Mouse (Mus musculus): Measurements from ENCODE around the gene Arhgap22. TPM values are rescaled to one million over a fixed set of nuclear protein-coding genes. Genes with fewer than 3 reads are reported as not detected.
A peak's percentile ranks its signal among the peaks of the same experiment; 100 is the strongest.

The Arhgap22 gene
- 1 to 10 TPM; 7.5 to 8.4 TPM for total RNA-seq (2021)

GRCm38 (mm10) chr14:33213823-33214766, at the start of gene Arhgap22:
Arhgap22 (plus strand) TSS chr14:33214026.
- peak; percentile 77 to 94 for DNase-seq (ENCODE audit: extremely low spot score in 1 of 2, low spot score in 1 of 2)

DNA sequence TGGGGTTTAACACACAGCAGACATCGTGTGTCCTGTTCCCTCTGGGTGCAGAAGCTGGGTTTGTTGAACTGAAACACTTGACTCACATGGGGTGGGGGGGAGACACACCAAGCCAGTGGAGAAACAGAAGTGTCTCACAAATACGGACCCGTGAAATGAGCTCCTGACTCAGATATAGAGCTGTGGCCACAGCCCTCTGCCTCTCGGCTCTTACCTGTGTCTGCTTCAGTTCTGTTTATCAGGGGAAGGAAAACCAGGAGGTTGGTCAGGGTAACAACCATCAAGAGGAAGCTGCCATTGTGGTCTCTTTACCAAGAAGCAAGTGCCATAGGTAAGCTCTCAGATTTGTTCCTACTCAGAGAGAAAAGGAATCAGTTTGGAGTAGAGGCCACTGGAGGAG, 45.1 kb upstream of the Arhgap22 start:
- DNase-seq (ENCODE audit: extremely low spot score in 1 of 2, low spot score in 1 of 2): no peak

GRCm38 (mm10) chr14:33171942-33172341, 41.9 kb upstream of the Arhgap22 start:
- no peak for DNase-seq (ENCODE audit: extremely low spot score in 1 of 2, low spot score in 1 of 2)

DNA sequence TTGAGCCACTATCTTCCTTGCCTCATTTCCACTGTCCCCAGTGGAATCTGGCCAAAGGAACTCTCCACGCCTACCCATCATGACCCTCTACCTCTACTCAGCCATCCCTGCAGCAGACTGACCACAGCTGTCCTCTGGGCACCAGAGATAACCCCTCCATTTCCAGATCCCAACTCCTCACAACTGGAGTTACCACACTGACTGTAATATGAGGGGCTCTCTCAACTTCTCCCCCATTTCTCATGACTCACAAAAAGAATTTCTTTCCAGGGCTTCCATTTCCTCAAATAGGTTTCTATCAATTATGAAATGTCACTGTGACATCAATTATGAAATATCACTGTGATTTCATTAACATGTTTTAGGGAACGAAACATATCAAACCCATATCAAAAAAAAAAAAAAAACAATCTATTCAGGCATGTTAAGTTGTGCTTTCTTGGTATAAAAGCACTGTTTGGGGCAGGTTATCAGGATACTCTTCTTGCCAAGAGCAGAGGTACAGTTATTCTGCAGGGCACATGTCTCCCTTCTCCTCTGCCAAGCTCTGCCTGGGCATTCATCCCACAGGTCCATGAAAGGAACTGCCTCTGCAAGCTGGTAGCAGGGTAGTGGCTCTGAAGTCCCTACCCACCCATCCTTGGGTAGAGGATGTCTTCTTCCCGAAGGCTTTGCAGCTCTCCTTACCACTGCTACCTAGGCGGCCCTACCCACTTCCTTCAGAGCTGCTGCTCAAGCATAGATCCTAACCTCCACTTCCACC, 38.6 kb upstream of the Arhgap22 start:
- DNase-seq (ENCODE audit: extremely low spot score in 1 of 2, low spot score in 1 of 2): no peak

- no peak for DNase-seq (ENCODE audit: extremely low spot score in 1 of 2, low spot score in 1 of 2)
Measured at GRCm38 (mm10) chr14:33180102-33180501, 33.7 kb upstream of the Arhgap22 start.

DNA sequence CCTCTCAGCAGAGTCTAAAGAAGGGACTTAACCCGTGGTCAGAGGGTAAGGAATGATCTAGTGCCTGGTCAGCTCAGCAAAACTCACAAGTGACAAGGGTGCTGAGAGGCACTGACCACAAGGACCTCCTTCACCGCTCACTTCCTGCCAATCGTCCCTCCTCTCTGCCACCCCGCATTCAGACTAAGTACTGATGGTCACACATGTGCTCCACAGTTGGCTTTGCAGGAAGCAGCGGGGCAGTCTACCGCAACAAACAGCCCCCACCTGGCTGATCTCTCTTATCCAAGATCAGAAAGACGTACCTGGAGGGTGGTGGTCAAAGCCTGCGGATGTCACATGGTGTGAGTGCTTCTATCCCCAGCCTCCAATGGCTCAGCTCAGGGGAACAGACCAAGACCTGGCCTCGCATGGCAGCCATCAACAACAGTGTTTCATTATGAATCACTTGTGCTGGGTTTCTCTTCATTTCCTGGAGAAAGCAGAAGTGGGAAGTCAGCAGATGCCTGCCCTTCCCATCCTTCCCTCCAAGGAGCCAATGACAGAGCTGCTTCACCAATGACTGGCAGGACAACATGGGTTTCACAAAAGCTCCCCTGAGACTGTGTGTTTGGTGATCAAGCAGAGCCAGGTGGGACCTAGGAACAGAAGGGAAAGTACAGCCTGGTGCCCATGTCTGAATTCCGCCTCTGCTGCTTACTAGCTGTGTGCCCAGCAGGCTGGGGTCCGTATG, 28.6 kb upstream of the Arhgap22 start, which contains the start of gene Wdfy4:
Gene Wdfy4 (minus strand): TSS at position 441 of the 733 bp plus-strand sequence.
- no peak for DNase-seq (ENCODE audit: extremely low spot score in 1 of 2, low spot score in 1 of 2)

DNA sequence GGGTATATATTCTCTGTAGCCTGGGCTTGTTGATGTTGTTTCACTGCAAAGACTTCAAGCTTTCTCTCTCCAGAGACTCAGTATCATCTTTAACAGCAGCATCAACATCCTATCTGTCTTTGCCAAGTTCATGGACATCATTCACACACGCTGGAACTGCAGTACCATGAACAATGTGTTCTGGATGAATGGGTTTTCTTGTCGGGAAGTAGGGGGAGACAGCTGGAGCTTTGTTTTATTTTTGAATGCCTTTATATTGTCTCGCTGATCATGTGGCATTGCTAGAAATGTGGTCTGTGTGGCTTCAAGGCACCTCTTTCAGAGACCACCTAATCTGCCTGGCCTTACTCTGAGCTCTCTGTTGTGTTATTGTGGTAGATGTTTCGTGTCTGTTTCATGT, 26.6 kb upstream of the Arhgap22 start:
- no peak for DNase-seq (ENCODE audit: extremely low spot score in 1 of 2, low spot score in 1 of 2)

DNA sequence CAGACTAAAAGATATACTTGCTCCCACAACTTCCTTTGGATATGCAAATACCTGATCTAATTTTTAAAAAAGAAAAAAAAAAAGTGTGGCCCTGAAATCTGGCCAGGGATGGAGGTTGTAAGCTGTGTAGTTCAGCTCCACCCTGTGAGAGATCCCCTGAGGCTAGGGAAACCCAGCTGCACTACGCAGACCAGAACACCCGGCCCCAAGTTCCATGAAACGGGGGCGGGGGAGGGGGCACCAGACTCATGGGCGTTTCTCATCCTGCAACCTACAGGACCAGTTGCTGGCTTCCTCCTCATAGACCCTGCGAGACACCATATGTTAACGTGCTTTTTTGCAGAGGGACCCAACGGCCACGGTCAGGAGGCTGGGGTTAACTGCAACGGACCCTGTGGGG, 24.6 kb upstream of the Arhgap22 start:
- no peak for DNase-seq (ENCODE audit: extremely low spot score in 1 of 2, low spot score in 1 of 2)

DNA sequence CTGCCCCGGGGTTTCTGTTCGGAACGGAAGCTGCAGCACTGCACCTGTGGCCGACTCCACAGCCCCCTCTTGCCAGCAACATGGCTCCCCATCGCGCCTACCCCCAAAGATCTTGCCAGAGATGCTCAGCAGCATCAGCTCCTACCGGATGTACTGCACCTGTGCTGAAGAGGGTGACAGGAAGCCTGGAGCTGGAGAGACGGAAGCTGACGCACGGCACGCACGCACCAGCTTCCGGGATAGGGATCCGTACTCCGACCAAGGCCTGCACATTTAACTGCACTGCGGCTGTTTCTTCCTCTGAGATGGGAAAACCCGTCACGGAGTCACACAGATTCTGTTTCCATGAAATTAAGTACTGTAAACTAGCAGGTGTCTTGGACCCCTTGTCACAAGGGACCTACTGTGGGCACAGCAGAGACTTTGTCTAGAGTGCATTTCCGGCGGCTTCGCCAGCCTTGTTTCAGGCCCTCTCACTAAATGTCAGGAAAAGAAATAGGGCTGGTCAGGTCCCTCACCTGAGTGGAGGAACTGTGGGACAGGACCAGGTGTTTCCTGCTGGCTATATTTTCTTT, 23.9 kb upstream of the Arhgap22 start:
- DNase-seq (ENCODE audit: extremely low spot score in 1 of 2, low spot score in 1 of 2): no peak

- DNase-seq (ENCODE audit: extremely low spot score in 1 of 2, low spot score in 1 of 2): no peak
Measured at GRCm38 (mm10) chr14:33190646-33191045, 23.2 kb upstream of the Arhgap22 start.

DNA sequence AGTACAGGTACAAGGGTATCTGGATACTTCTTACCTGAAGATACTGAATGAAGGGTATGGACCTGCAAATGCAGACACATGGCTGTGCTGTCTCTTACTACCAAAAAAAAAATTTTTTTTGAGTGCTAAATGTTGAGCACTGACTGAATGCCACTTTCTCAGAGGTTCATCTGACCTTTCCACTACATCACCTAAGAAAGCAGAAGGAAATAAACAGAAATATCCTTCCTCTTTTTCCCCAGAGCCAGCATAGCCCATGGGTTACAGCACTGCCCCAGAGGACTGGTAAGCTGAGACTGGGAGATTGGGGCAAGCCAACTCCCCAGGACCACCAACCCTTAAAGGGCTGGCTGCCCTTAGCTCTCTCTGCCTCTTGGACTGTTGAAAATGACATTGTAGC, 20.1 kb upstream of the Arhgap22 start:
- DNase-seq (ENCODE audit: extremely low spot score in 1 of 2, low spot score in 1 of 2): no peak

DNA sequence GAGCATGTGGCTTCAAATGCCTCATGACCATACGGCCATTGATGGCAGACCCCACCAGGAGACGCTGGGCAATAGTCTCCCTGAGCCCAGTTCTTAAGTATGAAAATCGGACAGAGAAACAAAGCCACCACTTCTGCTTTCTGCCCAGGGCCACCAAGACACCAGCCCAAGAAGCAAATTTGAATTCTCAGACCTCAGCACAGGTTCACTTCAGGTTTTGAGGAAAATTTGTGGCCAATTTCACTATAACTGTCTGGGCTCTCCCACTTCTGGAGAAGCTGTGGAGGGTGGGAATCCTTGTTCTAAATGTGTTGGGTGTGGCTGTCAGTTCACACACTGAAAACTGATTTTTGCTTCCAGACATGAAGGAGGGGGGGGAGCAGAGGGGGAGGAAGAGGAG, 19.6 kb upstream of the Arhgap22 start:
- no peak for DNase-seq (ENCODE audit: extremely low spot score in 1 of 2, low spot score in 1 of 2)

GRCm38 (mm10) chr14:33202161-33202560, 11.7 kb upstream of the Arhgap22 start:
- no peak for DNase-seq (ENCODE audit: extremely low spot score in 1 of 2, low spot score in 1 of 2)

- no peak for DNase-seq (ENCODE audit: extremely low spot score in 1 of 2, low spot score in 1 of 2)
Measured at GRCm38 (mm10) chr14:33202885-33203284, 10.9 kb upstream of the Arhgap22 start.

DNA sequence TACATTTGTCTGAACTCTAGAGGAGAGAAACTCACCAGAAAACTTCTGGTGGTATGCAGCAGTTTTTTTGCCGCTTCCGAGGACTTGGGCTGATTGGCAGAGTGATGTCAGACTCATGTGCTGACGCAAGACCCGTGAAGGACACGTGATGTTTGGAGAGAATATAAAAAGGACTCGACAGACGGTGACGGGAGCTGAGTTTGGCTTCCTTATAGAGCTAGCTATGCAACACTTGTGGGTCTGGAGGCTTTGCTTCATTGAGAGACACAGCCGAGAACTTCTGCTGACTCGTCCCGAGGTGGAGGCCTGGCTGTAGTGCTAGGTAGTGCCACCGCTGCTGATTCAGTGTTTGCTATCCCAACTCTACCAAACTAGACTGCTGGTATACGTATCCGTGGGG, 10.0 kb upstream of the Arhgap22 start:
- DNase-seq (ENCODE audit: extremely low spot score in 1 of 2, low spot score in 1 of 2): no peak

- peak in 1 of 2 experiments; percentile 28 for DNase-seq (ENCODE audit: extremely low spot score in 1 of 2, low spot score in 1 of 2)
Measured at GRCm38 (mm10) chr14:33205280-33205965, 8.4 kb upstream of the Arhgap22 start.

- DNase-seq (ENCODE audit: extremely low spot score in 1 of 2, low spot score in 1 of 2): no peak
Measured at GRCm38 (mm10) chr14:33207011-33207410, 6.8 kb upstream of the Arhgap22 start.

DNA sequence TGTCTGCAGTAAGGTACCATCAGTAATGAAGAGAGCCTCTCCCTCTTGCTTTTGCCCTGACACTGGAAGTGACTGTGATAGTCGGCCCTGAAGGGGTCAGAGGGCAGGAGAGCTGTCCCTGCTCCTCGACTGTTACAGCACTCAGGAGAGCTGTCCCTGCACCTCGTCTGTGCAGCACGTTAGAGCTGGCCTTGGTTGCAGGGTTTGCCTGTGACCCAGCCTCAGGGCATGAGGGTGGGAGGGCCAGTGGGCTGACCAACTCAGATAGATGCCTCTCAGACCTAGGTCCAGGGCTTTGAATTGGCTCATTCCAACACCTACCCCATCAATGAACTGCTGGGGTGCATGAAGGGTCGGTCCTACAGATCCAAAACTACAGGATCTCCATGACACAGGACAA, 5.5 kb upstream of the Arhgap22 start:
- DNase-seq (ENCODE audit: extremely low spot score in 1 of 2, low spot score in 1 of 2): no peak

GRCm38 (mm10) chr14:33210806-33211205, 3.0 kb upstream of the Arhgap22 start:
- DNase-seq (ENCODE audit: extremely low spot score in 1 of 2, low spot score in 1 of 2): no peak

All from layer of hippocampus, postnatal 25 days (tissue).